Mouse (Mus musculus) retina, postnatal 7 days (tissue): ENCODE measurements around the gene Pou3f3.

Source experiments
- DNase-seq: peaks from one replicate; pipeline ENCODE4 v3.0.0-alpha.2; 2012; ENCODE audit warnings: low read depth, low spot score

Pou3f3 gene

DNA sequence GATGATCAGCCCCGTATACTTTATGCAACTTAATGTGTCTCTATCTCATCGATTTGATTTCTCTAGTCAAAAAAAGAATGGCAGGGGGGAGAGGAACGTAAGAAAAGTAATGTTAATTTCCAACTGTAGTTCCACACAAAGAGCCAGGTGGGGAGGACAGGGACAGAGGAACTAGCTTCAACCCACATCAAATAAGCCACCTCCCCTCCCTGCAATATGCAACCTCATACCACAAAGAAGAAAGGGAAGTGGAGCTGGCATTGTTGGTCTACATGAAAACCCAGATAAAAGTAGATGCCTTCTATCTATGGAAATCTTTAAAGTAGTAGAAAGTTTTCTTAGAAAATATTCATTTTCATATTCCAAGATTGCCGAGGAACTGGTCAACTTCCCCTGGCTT, 14.7 kb downstream of the Pou3f3 start:
- no peak for DNase-seq

DNA sequence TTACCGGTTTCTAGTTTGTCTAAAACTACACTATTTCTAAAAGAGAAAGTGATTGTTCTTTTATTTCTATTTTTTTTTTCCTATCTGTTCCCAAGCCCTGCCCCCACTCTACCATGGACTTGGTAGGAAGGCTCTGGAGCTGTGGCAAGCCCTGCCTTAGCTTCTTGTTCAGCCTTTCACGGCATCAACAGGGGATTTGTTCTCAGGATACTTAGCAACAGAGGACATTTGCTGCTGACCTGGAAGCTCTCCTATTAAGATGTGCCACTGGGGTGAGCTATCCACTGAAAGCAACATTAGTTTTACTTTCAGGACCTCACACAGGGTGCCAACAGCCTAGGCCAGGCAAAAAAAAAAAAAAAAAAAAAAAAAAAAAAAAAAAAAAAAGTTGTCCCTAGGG, 15.4 kb downstream of the Pou3f3 start:
- DNase-seq, result no peak

DNA sequence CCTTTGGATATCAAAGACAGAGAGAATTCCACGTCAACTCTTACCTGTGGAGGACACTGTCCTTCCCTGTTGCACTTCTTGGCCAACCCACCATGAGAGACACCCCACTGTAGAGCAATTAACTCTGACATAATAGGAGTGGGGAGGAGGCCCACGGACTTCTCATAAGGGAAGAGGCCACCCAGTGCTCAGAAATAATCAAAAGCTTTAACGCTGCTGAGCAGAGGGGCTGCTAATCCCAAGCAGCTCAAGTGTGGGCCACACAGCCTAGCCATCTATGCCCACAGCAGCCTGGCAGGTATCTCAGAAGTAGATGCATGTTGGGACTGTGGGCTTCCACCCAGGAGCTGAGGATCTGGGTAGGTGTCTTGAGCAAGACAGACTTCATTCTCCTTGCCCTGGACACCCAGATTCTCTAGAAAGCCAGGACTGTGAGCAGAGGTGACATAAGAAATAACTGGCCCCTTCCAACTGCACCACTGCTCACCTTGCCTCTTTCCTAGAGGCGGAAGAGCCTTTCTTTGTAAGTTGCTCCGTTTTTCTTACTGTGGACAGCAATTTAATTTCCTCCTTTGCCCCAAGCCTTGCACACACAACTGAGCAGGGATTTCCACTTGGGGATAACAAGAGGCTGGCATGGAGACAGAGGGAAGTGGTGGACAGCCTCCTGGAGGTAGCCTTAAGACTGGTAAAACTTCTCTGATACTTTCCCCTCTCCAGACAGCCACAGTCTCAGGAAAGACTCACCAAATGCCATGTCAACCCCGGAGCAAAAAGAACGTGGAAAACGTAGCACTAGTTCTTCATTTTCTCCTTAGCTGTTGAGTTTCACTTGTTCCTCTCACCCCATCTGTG, 16.1 kb downstream of the Pou3f3 start:
- no peak for DNase-seq

DNA sequence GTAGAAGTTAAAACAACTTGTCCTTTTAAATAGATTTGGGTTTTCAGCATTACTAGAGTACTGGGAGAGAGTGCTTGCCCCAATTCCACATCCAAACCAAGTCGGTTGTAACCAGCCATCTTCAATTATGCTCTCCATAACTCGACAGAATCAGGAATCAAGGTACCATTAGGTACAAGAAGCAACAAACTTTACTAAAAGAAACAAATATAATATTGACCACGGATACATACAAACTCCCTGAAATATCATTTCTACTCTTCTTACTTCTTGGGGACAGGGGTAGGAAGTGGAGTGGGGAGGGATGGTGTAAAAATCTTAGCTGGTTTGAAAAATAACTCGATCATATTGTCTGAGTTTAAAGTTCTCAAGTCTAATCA, 16.7 kb downstream of the Pou3f3 start:
- no peak for DNase-seq

DNA sequence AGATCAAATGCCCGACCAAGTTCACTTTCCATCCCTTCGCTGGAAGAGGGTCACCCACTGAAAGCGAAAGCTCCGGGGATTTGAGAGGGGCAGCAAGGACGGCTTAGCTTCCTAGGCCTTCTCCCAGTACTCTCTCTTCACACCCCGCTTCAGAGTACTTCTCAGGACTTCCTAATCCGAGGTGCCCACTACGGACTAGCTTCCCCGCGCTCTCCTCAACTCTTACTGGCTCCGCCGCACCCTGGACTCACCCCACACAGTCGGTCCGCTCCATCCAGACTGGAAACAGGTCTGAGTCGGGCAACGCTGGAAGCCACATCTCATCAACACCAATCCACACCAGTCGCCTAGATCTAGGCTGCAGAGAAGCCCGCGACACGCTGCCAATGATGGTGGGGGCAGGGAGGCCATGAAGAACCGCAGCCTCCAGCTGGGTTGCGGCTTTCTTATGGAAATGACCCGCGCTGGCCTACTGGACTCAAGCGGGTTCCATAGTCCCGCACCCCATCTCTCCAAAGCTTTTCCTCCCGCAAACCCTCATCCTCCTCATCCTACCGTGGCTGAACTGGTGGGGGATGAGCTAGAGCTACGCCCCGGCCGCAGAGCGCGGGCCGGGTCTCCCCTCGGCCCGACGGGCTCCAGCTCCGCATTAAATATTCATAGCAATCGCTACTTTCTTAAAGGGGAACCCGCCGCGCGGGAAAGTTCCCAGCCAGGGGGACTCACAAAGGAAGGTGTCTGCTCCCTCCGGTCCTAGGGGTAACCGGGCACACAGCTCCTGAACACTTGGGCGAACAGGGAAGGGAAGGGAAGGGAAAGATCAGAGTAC, 17.8 kb downstream of the Pou3f3 start:
- no peak for DNase-seq

DNA sequence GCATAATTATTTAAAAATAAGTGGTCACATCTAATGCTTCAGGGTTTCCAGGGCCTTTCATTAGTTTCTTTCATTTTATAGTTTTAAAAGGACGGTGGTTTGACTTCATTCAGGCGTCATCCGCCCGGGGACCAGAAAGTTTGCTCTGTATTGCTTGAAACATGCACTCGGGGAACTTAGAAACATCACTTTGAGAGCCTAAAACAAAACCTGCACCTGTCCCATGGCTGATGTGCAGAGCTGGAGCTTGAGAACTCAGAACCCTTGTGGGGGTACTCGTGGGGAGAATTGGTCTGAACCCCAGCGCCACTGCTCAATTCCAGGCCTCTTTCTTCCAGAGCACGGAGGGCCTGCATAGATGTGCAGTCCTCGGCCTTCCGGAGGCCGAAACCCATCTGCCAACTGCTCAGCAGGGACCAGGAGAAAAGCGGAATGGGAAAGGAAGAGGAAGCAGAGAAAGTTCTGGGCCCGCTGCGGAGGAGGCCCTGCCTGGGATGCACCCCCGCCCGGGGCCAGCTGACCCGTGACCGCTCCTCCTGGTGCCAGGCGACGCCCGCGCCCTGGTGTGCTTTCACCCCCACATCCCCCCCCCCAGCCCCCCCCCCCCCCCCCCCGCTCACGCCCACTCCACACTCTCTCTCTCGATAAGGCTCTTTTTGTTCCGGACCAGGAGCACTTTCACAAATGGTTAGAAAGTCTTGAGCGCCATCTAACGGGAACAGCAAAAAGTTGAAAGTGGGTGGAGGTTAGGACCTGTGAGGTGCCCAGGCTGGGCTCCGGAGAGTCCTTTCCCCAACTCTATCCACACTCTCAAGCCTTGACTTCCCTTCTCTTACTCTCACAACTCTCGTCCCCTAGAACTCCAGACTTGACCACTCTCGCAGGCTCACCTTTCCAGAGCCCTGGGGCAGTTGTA, 18.7 kb downstream of the Pou3f3 start:
- peak; percentile 62 for DNase-seq

DNA sequence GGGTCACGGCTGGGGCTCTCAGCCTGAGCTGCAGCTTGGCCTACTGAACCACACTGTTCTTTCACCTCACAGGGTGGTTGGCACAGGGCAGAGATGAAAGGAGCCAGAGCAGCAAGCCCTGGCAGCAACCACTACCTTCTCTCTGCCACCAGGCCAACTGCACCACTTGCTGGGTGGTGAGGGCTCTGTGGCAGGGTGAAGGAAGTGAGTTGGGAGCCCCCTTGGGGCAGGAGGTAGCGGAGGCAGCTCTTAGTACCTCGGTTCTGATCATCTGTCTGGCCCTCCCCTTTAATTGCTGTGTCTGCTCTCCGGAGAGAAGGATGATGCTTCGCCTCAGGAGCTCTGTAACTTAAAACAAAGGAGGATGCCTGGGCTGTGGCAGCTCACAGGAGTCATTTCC, 23.0 kb downstream of the Pou3f3 start:
- DNase-seq, result no peak

DNA sequence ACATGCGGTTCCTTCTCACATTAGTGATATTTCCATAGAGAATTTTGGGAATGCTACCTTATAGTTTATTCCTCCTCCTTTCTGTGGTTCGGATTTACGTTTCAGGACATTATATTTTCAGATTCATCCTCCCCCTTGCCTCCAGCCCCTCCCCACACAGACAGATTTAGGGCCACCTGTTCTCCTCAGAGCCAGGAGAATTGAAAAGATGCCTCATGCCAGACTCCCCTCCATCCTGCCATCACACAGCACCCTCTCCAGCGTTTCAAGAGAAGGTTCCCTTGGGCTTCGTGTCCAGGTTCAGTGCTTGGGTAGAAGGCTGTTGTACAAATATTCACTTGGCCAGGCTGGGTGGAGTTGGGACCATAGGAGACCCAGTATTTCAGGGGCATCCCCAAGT, 25.8 kb downstream of the Pou3f3 start:
- no peak for DNase-seq

DNA sequence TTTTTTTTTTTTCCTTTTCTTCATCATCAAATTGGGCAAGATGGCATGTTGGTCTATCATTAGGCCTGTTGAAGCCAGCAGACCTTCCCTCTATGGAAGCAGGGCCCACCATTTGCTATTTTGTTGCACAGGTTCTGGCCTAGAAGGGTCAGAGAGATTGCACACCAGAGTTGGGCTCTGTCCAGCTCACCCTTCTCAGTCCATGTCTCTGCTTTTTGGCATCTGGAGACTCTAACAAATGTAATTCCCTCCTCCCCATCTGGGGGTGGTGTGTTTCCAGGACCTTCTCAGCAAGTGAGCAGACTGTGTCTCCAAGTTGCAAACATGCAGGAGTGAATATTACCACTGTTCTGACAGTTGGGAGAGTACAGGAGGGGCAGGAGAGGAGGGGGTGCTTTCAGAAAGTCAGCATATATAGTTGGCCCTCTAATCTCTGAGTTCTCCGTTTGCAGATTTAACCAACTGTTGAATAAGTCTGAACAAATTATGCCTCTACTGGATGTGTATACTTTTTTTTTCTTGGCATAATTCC, 28.3 kb downstream of the Pou3f3 start:
- no peak for DNase-seq

DNA sequence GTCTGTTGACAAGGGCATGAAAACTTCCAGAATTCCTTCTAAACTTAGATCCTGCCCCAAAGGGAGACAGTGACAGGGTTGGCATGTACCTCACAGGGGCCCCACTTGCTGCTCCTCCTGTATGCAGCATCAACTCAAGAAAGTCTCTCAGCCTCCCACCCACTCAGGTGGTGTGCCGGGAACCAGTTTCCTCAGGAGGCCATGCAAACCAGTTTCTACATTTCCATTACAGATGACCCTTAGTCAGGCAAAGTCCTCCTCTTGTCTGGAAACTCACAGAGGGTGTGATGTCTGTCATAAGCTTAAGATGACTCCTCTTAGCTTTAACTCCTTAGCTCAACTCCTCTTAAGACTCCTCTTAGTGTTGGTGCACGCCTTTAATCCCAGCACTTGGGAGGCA, 29.3 kb downstream of the Pou3f3 start:
- DNase-seq, result no peak

DNA sequence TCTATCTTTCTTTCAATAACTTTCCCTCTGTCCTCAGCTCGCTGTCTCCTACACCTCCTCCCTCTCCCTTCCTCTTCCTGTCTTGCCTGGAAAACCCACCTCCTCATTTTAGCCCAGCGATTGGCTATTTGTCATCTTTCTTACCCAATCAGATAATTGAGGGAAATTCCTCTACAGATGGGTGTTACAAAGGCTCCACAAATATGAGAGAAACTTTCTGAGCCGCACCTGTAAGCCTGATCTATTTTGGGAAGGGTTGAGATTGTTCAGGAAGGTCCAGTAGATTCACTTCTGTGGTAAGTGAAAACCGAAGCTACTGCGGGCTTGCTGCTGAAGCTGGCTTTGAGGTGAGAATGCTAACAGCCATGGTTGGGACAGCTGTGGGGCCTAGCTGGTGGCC, 31.6 kb downstream of the Pou3f3 start:
- DNase-seq, result no peak

DNA sequence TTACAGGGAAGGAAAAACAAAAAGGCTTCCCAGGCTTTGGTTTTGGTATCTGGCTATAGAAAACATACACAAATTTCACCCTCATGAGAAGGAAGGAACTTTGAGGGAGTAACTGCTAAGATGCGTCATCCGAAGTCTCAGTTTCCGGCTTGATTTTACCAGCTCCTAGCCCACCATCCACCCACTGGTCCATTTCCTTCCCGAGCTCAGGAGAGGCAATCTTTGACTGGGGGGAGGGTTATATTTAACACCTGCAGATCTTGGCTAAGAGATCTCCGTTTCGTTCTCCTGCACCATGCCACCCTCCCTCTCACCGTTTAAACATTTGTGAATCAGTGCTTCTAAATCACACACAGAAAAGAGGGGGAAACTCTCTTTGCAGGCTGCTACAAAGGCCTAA, 32.1 kb downstream of the Pou3f3 start:
- DNase-seq, result no peak

DNA sequence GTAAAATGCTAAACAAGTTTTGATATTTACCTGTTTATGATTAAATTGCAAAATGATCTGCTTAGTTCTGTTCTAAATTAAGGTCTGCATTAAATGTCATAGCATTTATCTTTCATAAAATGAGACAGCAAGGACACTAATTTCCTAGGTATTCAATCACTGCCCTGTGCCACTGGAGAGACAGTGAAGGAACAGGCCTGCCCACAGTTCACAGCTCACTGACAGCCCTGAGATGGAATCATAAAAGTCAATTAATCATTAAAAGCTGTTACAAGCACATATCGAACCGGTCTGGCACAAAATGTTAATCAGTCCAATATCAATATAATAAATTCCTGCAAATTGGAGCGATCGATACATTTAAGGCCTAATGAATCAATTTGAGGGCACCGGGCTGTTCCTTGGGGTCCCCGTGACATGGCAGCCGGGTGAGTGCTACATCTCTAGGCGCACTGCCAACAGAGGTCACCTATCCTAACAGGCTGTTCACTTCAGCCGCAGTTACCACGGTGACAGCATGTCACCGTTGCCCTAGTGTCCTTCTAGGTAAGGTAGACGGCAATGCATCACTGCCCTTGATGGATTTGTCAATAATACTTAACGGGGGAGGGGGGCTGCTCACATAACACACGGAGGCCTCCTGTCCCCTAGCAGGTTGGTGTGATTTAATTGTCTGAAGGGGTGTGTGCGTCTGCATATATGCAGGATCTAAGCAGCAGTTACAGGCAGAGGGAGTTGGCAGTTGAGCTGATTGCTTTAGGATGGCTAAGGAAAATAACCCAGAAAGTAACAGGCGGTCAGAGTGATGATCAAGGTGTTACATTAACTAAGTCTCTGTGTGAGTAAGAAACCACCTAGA, 46.0 kb downstream of the Pou3f3 start:
- no peak for DNase-seq

DNA sequence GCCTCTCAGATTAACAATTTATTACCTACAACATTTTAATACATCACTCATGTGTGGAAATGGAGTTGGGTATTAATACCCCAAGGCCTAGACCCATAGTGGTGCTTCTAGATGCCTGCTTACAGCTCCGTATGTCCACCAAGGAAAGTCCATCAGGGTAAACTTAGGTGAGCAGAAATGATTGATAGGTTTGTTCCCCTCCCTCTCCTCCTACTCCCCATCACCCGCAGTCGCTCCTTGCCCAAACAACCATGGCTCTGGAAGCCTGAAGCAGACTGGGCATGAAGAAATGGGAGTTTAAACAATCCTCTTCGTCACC, 46.6 kb downstream of the Pou3f3 start:
- no peak for DNase-seq

DNA sequence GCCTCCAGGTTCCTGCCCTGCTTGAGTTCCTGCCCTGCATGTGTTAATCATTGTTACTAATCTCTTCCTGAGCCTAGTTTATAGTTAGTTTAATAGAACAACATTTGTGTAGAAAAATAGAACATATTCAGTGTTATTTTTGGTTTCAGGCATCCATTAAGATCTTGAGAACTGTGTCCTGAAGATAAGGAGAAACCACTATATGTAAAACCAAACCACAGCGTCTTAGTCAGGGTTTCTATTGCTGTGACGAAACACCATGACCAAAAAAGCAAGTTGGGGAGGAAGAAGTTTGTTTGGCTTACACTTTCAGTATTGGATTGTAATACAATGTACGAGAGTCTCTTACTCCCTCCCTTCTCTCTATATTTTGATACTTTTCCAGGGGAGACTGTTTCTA, 49.5 kb downstream of the Pou3f3 start:
- DNase-seq, result no peak

DNA sequence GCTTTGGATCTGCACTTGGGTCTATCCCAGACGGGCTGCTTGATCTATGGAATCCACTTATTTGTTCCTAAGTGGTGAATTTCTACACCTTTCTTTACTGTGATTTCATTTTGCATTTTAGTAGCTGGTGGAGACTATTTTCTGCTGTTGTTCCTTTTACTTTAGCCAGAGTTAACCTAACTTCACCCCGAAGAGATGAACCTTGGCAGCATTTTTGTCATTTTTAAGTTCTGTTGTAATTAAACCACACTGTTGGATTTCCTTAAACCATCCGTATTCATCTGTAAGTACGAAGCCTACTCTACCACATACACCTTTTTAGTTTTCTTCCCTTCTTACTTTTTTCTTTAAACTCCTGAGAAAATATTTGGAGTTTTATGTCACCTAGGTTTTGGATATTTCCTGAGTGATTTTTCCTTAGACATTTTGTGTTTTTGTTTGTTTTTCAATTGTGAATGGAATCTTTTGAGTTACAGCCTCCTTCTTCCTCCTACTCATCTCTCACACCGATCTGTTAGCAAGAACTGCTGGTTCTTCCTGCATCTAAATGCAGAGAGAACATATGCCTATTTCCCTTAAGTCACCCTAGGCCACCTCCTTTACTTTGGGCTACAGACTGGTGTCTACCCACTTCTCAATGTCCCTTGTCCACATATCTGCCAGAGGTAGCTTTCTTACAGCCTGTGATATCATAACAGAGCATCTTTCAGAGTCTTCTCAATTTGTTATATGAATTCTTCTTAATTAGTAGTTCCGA, 54.1 kb downstream of the Pou3f3 start:
- no peak for DNase-seq
